Mouse (Mus musculus): ENCODE data around the gene Mdk. TPM values are rescaled to one million over a fixed set of nuclear protein-coding genes. Genes with fewer than 3 reads are reported as not detected.
A peak's percentile ranks its signal among the peaks of the same experiment; 100 is the strongest.

Gene Mdk
- polyA plus RNA-seq (2011; ENCODE audit: insufficient read depth, insufficient read length, low read depth, missing spikeins), result 156 and 167 TPM in 2 replicates

- Histone ChIP-seq H3K36me3 (ENCODE audit: control insufficient read depth, insufficient read depth, low read length, poor library complexity, severe bottlenecking) (0 out of 2 replicates have a peak, but pooled peaks cover 3% of the 10 kb centered on the region), H3K27ac (ENCODE audit: insufficient read depth, low read length) (peak within 1 kb of the TSS; percentile 75), H3K4me3 (ENCODE audit: low read depth, low read length) (peak within 1 kb of the TSS; percentile 86), H3K27me3 (ENCODE audit: control insufficient read depth, insufficient read depth, low read length, poor library complexity, severe bottlenecking) (no peaks in the 10 kb centered on the region), H3K9me3 (replicated peaks; ENCODE audit: control insufficient read depth, insufficient read depth, low read length, poor library complexity, severe bottlenecking) (no peaks in the 10 kb centered on the region), H3K4me1 (ENCODE audit: control insufficient read depth, insufficient read depth, low read length) (peaks cover 10% of the 10 kb centered on the region), H3K9ac (ENCODE audit: low read depth, poor library complexity, severe bottlenecking) (peak within 1 kb of the TSS; percentile 46)
- TF ChIP-seq POLR2A (IDR thresholded peaks at IDR 0.05; ENCODE audit: insufficient read depth, low read length), result no peak
- no peak for TF ChIP-seq CTCF (IDR thresholded peaks at IDR 0.05; ENCODE audit: low read depth, low read length)
- peak; percentile 86 for TF ChIP-seq EP300 (IDR thresholded peaks at IDR 0.05; ENCODE audit: insufficient read depth, low read depth, low read length)
Observed at GRCm38 (mm10) chr2:91932160-91932711, at the start of gene Mdk. TSS of gene Mdk (minus strand) at chr2:91932297.

GRCm38 (mm10) chr2:91980830-91981229 lies 48.7 kb upstream of the Mdk start:
- Histone ChIP-seq H3K27me3 (ENCODE audit: control insufficient read depth, insufficient read depth, low read length, poor library complexity, severe bottlenecking) (no peaks in the 10 kb centered on the region), H3K27ac (ENCODE audit: insufficient read depth, low read length) (no peak overlapping the region), H3K9ac (ENCODE audit: low read depth, poor library complexity, severe bottlenecking) (no peak overlapping the region), H3K36me3 (ENCODE audit: control insufficient read depth, insufficient read depth, low read length, poor library complexity, severe bottlenecking) (no peaks in the 10 kb centered on the region), H3K4me1 (ENCODE audit: control insufficient read depth, insufficient read depth, low read length) (peaks cover 2% of the 10 kb centered on the region), H3K9me3 (replicated peaks; ENCODE audit: control insufficient read depth, insufficient read depth, low read length, poor library complexity, severe bottlenecking) (no peaks in the 10 kb centered on the region), H3K4me3 (ENCODE audit: low read depth, low read length) (no peak overlapping the region)
- no peak for TF ChIP-seq POLR2A (IDR thresholded peaks at IDR 0.05; ENCODE audit: insufficient read depth, low read length)
- no peak for TF ChIP-seq EP300 (IDR thresholded peaks at IDR 0.05; ENCODE audit: insufficient read depth, low read depth, low read length)
- TF ChIP-seq CTCF (IDR thresholded peaks at IDR 0.05; ENCODE audit: low read depth, low read length), result no peak

- H3K4me1 ChIP-seq (ENCODE audit: control insufficient read depth, insufficient read depth, low read length), result no peaks in the 10 kb centered on the region
Observed at GRCm38 (mm10) chr2:91980245-91980644, 48.1 kb upstream of the Mdk start.

GRCm38 (mm10) chr2:91978547-91978946 lies 46.5 kb upstream of the Mdk start:
- no peak for TF ChIP-seq POLR2A (IDR thresholded peaks at IDR 0.05; ENCODE audit: insufficient read depth, low read length)
- no peak for TF ChIP-seq EP300 (IDR thresholded peaks at IDR 0.05; ENCODE audit: insufficient read depth, low read depth, low read length)
- no peak for TF ChIP-seq CTCF (IDR thresholded peaks at IDR 0.05; ENCODE audit: low read depth, low read length)
- no peaks in the 10 kb centered on the region for H3K4me1 ChIP-seq (ENCODE audit: control insufficient read depth, insufficient read depth, low read length)
- no peaks in the 10 kb centered on the region for H3K36me3 ChIP-seq (ENCODE audit: control insufficient read depth, insufficient read depth, low read length, poor library complexity, severe bottlenecking)
- no peaks in the 10 kb centered on the region for H3K9me3 ChIP-seq (replicated peaks; ENCODE audit: control insufficient read depth, insufficient read depth, low read length, poor library complexity, severe bottlenecking)
- 0 out of 2 replicates have a peak, but pooled peaks cover 6% of the 10 kb centered on the region for H3K27me3 ChIP-seq (ENCODE audit: control insufficient read depth, insufficient read depth, low read length, poor library complexity, severe bottlenecking)
- H3K4me3 ChIP-seq (ENCODE audit: low read depth, low read length), result no peak overlapping the region
- H3K27ac ChIP-seq (ENCODE audit: insufficient read depth, low read length), result no peak overlapping the region
- no peak overlapping the region for H3K9ac ChIP-seq (ENCODE audit: low read depth, poor library complexity, severe bottlenecking)

More at GRCm38 (mm10) chr2:91980245-91980644, 48.1 kb upstream of the Mdk start:
- Histone ChIP-seq H3K4me3 (ENCODE audit: low read depth, low read length) (no peak overlapping the region), H3K9ac (ENCODE audit: low read depth, poor library complexity, severe bottlenecking) (no peak overlapping the region), H3K36me3 (ENCODE audit: control insufficient read depth, insufficient read depth, low read length, poor library complexity, severe bottlenecking) (no peaks in the 10 kb centered on the region), H3K27me3 (ENCODE audit: control insufficient read depth, insufficient read depth, low read length, poor library complexity, severe bottlenecking) (0 out of 2 replicates have a peak, but pooled peaks cover 3% of the 10 kb centered on the region), H3K9me3 (replicated peaks; ENCODE audit: control insufficient read depth, insufficient read depth, low read length, poor library complexity, severe bottlenecking) (no peaks in the 10 kb centered on the region), H3K27ac (ENCODE audit: insufficient read depth, low read length) (no peak overlapping the region)
- TF ChIP-seq EP300 (IDR thresholded peaks at IDR 0.05; ENCODE audit: insufficient read depth, low read depth, low read length) (no peak), POLR2A (IDR thresholded peaks at IDR 0.05; ENCODE audit: insufficient read depth, low read length) (no peak), CTCF (IDR thresholded peaks at IDR 0.05; ENCODE audit: low read depth, low read length) (no peak)

- Histone ChIP-seq H3K4me3 (ENCODE audit: low read depth, low read length) (no peak overlapping the region), H3K4me1 (ENCODE audit: control insufficient read depth, insufficient read depth, low read length) (no peaks in the 10 kb centered on the region), H3K27me3 (ENCODE audit: control insufficient read depth, insufficient read depth, low read length, poor library complexity, severe bottlenecking) (0 out of 2 replicates have a peak, but pooled peaks cover 6% of the 10 kb centered on the region), H3K9ac (ENCODE audit: low read depth, poor library complexity, severe bottlenecking) (no peak overlapping the region), H3K36me3 (ENCODE audit: control insufficient read depth, insufficient read depth, low read length, poor library complexity, severe bottlenecking) (no peaks in the 10 kb centered on the region), H3K9me3 (replicated peaks; ENCODE audit: control insufficient read depth, insufficient read depth, low read length, poor library complexity, severe bottlenecking) (no peaks in the 10 kb centered on the region), H3K27ac (ENCODE audit: insufficient read depth, low read length) (no peak overlapping the region)
- no peak for TF ChIP-seq EP300 (IDR thresholded peaks at IDR 0.05; ENCODE audit: insufficient read depth, low read depth, low read length)
- TF ChIP-seq POLR2A (IDR thresholded peaks at IDR 0.05; ENCODE audit: insufficient read depth, low read length), result no peak
- TF ChIP-seq CTCF (IDR thresholded peaks at IDR 0.05; ENCODE audit: low read depth, low read length), result no peak
Observed at GRCm38 (mm10) chr2:91977960-91978359, 45.9 kb upstream of the Mdk start.
